Mouse (Mus musculus) heart, embryonic 11.5 days (tissue): ENCODE measurements around the gene 4933406M09Rik. TPM values are rescaled to one million over a fixed set of nuclear protein-coding genes. Genes with fewer than 3 reads are reported as not detected.

Experiments used
- ATAC-seq: fragments of 200-750 bp; cut with Nextera tagmentation; replicated peaks from 2 replicates; pipeline ENCODE4 v1.8.0; 2017; ENCODE audit warnings: moderate library complexity; ENCODE audit not compliant: insufficient number of reproducible peaks, low FRiP score, low TSS enrichment
- H3K27ac ChIP-seq: fragments of 300-500 bp; sonication (generic); 2 replicates; pipeline ENCODE4 v1.5.1; 2014; ENCODE audit warnings: mild to moderate bottlenecking, low read depth, low read length
- H3K27me3 ChIP-seq: fragments of 300-500 bp; sonication (generic); 2 replicates; pipeline ENCODE4 v1.6.1; 2014; ENCODE audit warnings: mild to moderate bottlenecking, low read length, mixed read lengths; ENCODE audit not compliant: control insufficient read depth, insufficient read depth
- H3K36me3 ChIP-seq: fragments of 300-500 bp; sonication (generic); 2 replicates; pipeline ENCODE4 v1.6.1; 2014; ENCODE audit warnings: mild to moderate bottlenecking, low read length, moderate library complexity, mixed read lengths; ENCODE audit not compliant: control insufficient read depth, insufficient read depth
- H3K4me1 ChIP-seq: fragments of 300-500 bp; sonication (generic); 2 replicates; pipeline ENCODE4 v1.6.1; 2014; ENCODE audit warnings: low read length; ENCODE audit not compliant: control insufficient read depth, insufficient read depth
- H3K4me2 ChIP-seq: fragments of 300-500 bp; sonication (generic); 2 replicates; pipeline ENCODE4 v1.6.1; 2014; ENCODE audit warnings: mild to moderate bottlenecking, moderate library complexity
- H3K4me3 ChIP-seq: fragments of 300-500 bp; sonication (generic); 2 replicates; pipeline ENCODE4 v1.5.1; 2014; ENCODE audit warnings: low read depth, low read length
- H3K9ac ChIP-seq: fragments of 300-500 bp; sonication (generic); 2 replicates; pipeline ENCODE4 v1.6.1; 2014; ENCODE audit warnings: mild to moderate bottlenecking, low read depth, low read length, moderate library complexity
- H3K9me3 ChIP-seq: fragments of 300-500 bp; sonication (generic); replicated peaks from 2 replicates; pipeline ENCODE4 v1.6.1; 2016; ENCODE audit warnings: low read length; ENCODE audit not compliant: control insufficient read depth
- WGBS: fragments of 180-500 bp; shearing (Covaris S2); extraction: QIAGEN DNeasy Blood & Tissue Kit; methylation state at CpG from one replicate; pipeline ENCODE4 v1.1.7; 2014; ENCODE audit not compliant: insufficient replicate concordance; 5-methylcytosine and 5-hydroxymethylcytosine counted together
- polyA plus RNA-seq: library from polyadenylated mRNA; unstranded; fragments of >200 nt; fragmentation: Nextera tagmentation; extraction: Ambion mirVana; gene quantifications from 2 replicates; pipeline ENCODE4 v1.2.1, GENCODE M21; 2014

4933406M09Rik gene
- polyA plus RNA-seq, 1 experiment from 2014 or later, result not detected

DNA sequence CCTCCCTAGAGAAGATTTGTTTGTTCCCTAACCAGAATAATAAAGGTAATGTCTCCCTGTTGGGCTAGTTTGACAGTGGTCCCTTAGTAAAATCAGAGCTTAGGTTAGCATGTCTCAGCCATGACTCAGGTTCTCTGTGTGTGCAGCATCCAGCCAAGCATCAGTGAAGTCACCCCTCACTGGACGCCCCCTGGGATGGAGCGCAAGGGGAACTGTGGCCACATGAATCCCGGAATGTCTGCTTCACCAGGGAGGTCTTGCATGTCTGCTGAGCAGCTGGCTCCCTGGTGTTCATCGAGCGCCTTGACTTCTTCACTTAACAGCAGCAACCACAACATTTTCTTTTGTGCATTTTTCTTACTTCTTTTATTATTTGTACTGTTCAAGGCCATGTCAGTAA, 8.1 kb downstream of the 4933406M09Rik start:
- no peaks in the 10 kb centered on the region for H3K36me3 ChIP-seq
- H3K9ac ChIP-seq, result no peak overlapping the region
- H3K9me3 ChIP-seq, result no peaks in the 10 kb centered on the region
- H3K27ac ChIP-seq, result no peak overlapping the region
- H3K4me1 ChIP-seq, result no peaks in the 10 kb centered on the region
- no peak overlapping the region for H3K4me3 ChIP-seq
- WGBS, result 52% methylated on average over 5 of the region's 5 CpGs
- H3K4me2 ChIP-seq, result no peak overlapping the region
- no peaks in the 10 kb centered on the region for H3K27me3 ChIP-seq
- no peak for ATAC-seq

DNA sequence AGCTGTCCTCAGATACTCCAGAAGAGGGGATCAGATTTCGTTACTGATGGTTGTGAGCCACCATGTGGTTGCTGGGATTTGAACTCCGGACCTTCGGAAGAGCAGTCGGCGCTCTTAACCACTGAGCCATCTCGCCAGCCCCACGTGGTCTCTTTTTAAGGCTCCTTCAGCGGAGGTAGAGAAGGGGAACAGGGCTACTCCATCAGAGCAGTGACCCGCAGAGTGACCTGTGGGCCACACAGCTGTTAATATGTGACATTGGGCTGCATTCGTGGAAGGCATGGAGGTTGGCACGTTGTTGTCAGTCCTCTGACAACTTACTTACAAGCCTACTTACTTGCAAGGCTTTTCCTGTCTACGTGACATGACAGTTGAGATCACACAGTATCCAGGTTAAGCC, 12.5 kb downstream of the 4933406M09Rik start:
- no peaks in the 10 kb centered on the region for H3K27me3 ChIP-seq
- 91% methylated on average over 12 of the region's 12 CpGs for WGBS
- no peaks in the 10 kb centered on the region for H3K36me3 ChIP-seq
- no peak overlapping the region for H3K4me2 ChIP-seq
- H3K9me3 ChIP-seq, result no peaks in the 10 kb centered on the region; the same call in 1 of the 2 replicates
- no peak overlapping the region for H3K4me3 ChIP-seq
- no peaks in the 10 kb centered on the region for H3K4me1 ChIP-seq
- H3K27ac ChIP-seq, result no peak overlapping the region
- no peak overlapping the region for H3K9ac ChIP-seq
- no peak for ATAC-seq

DNA sequence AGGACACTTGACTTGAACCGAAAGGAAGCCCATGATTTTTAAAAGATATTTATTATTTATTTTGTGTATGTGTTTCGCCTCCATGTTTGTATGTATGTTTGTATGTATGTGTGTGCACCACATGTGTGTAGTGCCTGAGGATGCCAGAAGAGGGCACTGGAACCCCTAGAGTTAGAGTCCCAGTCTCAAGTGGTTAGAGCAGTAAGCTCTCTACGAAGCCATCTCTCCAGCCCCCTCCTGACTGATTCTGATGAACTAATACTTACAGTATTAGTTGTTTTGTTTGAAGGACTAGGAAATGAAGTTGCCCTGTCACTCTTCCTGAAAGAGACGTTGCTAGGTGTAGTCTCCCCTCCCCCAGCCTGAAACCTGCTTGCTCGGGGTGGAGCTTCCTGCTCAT, 14.0 kb downstream of the 4933406M09Rik start:
- no peak overlapping the region for H3K27ac ChIP-seq

DNA sequence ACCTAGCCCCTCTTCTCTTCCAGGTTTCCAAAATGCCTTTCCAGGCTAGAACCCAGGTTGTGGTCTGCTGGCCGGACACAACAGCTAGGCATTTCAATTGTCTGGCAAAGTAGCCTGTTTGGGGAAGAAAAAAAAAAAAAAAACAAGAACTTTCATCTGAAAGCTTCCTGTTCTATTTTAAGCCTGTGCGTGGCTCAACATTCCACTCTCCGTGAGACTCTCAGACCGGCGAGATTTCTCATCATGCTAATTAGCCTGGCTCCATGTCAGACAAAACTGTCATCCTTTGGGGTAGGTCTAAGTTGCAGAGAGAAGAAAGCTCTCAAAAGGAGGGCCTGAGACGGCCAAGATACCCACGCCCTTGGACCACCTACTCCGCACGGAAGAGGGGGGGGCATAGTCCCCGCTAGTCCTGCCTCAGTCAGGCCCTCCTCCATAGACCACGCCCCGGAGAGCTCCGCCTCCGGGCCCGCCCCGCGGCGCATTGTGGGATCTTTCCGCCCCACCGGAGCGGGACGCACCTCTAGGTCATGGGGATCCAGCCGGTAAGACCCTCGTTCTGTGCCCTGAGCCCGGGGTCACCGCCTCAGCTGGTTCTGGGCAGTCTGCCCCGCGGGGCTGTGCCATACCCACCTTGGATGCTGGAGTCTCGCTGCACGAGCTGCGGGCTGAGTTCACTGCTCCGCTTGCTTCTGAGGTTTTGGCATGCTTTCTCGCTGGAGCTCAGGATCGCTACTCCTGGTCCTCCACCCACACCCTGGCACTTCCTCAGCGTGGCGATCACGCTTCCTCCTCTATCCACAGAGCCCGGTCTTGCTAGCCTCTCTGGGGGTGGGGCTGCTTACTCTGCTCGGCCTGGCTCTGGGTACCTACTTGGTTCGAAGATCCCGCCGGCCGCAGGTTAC, 20.0 kb downstream of the 4933406M09Rik start, which contains the start of gene Cyb5r1:
Cyb5r1 (plus strand) TSS at position 51 of the 905 bp plus-strand sequence.
- peak; percentile 99 for ATAC-seq

More for the DNA sequence above, 14.0 kb downstream of the 4933406M09Rik start:
- no peaks in the 10 kb centered on the region; the same call in 1 of the 2 replicates for H3K9me3 ChIP-seq
- WGBS, result 57% methylated on average over 5 of the region's 5 CpGs
- no peaks in the 10 kb centered on the region for H3K27me3 ChIP-seq
- ATAC-seq, result no peak
- no peaks in the 10 kb centered on the region for H3K36me3 ChIP-seq
- no peak overlapping the region for H3K4me3 ChIP-seq
- no peaks in the 10 kb centered on the region for H3K4me1 ChIP-seq
- H3K4me2 ChIP-seq, result no peak overlapping the region
- no peak overlapping the region for H3K9ac ChIP-seq

DNA sequence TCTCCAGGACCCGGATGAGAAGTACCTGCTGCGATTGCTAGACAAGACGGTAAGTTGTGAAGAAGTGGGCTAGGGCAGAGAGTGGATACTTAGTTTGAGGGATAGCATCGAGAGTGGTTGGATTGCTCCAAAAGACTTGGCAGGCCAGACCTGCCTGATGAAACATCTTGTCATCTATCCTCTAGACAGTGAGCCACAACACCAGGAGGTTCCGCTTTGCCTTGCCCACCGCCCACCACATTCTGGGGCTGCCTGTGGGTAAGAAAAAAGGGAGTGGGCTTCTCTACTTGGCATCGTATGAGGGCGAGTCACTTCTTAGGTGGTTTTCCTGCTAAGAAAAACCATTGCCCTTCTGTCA, 20.7 kb downstream of the 4933406M09Rik start:
- 0 out of 2 replicates have a peak, but pooled peaks have one; percentile 16 for ATAC-seq
- peak overlapping the region; percentile 79 for H3K9ac ChIP-seq

More for the DNA sequence above, 20.0 kb downstream of the 4933406M09Rik start, which contains the start of gene Cyb5r1:
- Histone ChIP-seq H3K36me3 (peaks cover 12% of the 10 kb centered on the region; the same call in 1 of the 2 replicates), H3K4me3 (peak within 1 kb of the TSS; percentile 81), H3K27me3 (no peaks in the 10 kb centered on the region), H3K4me1 (peaks cover 6% of the 10 kb centered on the region), H3K4me2 (peak within 1 kb of the TSS; percentile 78), H3K27ac (peak within 1 kb of the TSS; percentile 4; the same call in 1 of the 2 replicates), H3K9me3 (no peaks in the 10 kb centered on the region), H3K9ac (peak within 1 kb of the TSS; percentile 79)
- 2% methylated on average over 43 of the region's 43 CpGs for WGBS

DNA sequence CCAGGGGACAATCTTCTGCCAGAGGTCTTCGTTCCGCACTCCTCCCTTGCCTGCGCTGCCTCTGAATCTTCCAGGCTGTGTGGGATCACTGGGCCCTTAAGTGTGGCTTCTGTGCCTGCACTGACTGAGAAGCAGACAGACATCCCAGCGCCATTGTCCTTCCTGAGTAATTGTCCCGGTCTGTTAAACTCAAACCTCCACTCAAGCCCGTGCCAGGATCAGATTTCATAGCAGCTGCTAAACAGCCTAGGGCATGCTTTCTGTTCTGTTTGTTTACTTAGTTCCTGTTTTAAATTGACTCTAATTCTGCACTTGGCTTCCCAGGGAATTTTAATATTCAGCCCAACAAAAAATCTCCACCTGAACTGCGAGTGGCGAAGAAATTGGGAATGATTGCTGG, 22.3 kb downstream of the 4933406M09Rik start:
- Histone ChIP-seq H3K4me2 (no peak overlapping the region), H3K36me3 (peaks cover 12% of the 10 kb centered on the region; the same call in 1 of the 2 replicates), H3K4me1 (peaks cover 6% of the 10 kb centered on the region), H3K27ac (no peak overlapping the region), H3K9ac (no peak overlapping the region), H3K4me3 (no peak overlapping the region), H3K9me3 (no peaks in the 10 kb centered on the region), H3K27me3 (no peaks in the 10 kb centered on the region)
- WGBS, result 86% methylated on average over 8 of the region's 8 CpGs
- no peak for ATAC-seq

More for the DNA sequence above, 20.7 kb downstream of the 4933406M09Rik start:
- Histone ChIP-seq H3K27me3 (no peaks in the 10 kb centered on the region), H3K9me3 (no peaks in the 10 kb centered on the region), H3K4me3 (peak overlapping the region; percentile 81), H3K36me3 (peaks cover 12% of the 10 kb centered on the region; the same call in 1 of the 2 replicates), H3K4me2 (peak overlapping the region; percentile 78), H3K27ac (no peak overlapping the region), H3K4me1 (peaks cover 6% of the 10 kb centered on the region)
- 36% methylated on average over 8 of the region's 8 CpGs for WGBS

DNA sequence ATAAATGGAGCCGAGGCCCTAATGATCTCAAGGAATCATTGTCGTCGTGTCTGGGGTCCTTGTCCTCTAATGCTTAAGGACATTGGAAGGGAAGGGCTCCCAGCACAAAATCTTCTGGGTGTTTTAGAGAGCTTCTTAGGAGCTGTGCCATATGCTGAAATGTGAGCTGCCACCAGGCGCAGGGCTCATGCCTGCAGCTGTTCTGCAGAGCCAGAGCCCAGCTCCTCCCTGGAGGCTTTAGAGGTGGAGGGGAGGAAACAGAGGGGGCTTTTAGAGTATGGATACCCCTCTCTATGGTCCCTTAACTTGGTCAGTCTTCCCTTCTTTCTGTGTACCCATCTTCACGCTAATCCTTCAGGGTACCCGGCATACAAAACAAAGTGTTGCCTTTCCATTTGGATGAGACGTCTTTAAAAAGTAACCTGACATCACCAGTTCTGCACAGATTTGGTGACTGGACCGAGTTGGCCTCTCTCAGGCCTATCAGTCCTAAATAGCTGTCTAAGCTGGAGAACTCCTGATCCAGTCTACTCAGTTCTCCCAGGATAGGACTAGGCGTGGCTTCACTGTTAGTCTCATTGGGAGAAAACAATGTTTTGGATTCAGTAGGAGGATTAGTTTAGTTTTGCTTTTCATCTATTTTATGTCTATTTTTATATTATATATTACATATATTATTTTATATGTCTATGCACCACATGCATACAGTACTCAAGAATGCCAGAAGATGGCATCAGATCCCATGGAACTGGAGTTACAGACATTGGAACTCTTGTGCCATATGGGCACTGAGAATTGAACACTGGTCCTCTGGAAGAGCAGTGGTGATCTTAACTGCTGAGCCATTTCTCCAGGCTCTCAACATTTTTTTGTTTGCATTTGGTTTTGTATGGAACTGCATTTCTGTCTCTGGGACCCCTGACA, 26.2 kb downstream of the 4933406M09Rik start:
- no peak for ATAC-seq
- no peak overlapping the region for H3K27ac ChIP-seq
- no peak overlapping the region for H3K4me2 ChIP-seq
- no peak overlapping the region for H3K9ac ChIP-seq
- H3K4me3 ChIP-seq, result no peak overlapping the region
- peaks cover 11% of the 10 kb centered on the region for H3K4me1 ChIP-seq
- H3K9me3 ChIP-seq, result no peaks in the 10 kb centered on the region
- no peaks in the 10 kb centered on the region for H3K27me3 ChIP-seq
- WGBS, result 89% methylated on average over 9 of the region's 9 CpGs
- H3K36me3 ChIP-seq, result peaks cover 12% of the 10 kb centered on the region; the same call in 1 of the 2 replicates

DNA sequence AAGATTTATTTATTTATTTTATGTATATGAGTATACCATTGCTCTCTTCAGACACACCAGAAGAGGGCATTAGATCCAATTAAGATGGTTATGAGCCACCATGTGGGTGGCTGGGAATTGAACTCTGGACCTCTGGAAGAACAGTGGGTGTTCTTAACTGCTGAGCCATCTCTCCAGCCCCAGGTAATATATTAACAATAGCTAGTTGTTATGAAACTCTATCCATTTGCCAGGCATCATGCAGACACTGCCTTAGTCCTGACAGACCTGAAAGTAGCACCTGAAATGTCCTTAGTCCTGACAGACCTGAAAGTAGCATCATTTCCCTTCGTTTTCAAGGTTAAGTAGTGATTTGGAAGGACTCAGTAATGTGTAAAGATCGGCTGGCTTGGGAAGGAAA, 28.3 kb downstream of the 4933406M09Rik start:
- Histone ChIP-seq H3K9ac (no peak overlapping the region), H3K27ac (no peak overlapping the region), H3K36me3 (peaks cover 7% of the 10 kb centered on the region; the same call in 1 of the 2 replicates), H3K27me3 (no peaks in the 10 kb centered on the region), H3K9me3 (no peaks in the 10 kb centered on the region), H3K4me3 (no peak overlapping the region), H3K4me2 (peak overlapping the region; percentile 85; the same call in 1 of the 2 replicates), H3K4me1 (peaks cover 24% of the 10 kb centered on the region)
- ATAC-seq, result no peak
- WGBS, result 56% methylated on average over 2 of the region's 2 CpGs
